Mouse (Mus musculus) NIH3T3 (cell line): ENCODE measurements around the gene Srrm3.
A peak's percentile ranks its signal among the peaks of the same experiment; 100 is the strongest.

ENCODE experiments used
- DNase-seq: peaks from one replicate; pipeline ENCODE4 v3.0.0-alpha.2; 2012; ENCODE audit warnings: low read depth

Gene Srrm3

DNA sequence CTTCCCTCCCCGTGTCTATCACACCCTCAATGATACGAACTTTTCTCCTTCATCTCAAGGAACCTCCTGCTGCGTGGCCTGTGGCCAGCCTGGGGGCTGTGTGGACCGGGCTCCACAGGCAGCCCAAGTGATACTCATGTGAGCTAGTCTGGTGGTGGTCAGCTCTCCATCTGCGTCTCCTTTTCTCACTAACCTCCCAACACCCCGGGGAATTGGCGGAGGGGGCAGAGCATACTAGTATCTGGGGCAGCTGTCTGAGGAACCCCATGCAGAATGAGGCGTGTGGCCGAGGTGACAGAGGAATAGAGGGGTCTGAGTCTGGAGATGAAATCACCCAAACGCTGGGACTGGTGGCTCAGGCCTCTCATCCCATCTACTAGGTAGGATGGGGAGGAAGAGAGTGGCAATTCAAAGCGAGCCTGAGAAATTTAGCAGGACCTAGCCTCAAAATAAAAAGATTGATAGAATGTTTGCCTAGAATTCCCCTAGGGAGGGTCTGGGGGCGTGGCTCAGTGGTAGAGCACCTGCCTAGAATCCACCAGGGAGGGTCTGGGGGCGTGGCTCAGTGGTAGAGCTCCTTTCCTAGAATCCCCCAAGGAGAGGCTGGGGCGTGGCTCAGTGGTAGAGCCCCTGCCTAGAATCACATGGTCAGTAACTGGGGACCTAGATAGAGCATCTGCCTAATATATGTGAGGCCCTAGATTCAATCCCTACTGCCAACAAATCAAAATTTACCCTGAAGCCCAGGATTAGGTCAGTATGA lies 63.2 kb downstream of the Srrm3 start:
- DNase-seq = no peak

DNA sequence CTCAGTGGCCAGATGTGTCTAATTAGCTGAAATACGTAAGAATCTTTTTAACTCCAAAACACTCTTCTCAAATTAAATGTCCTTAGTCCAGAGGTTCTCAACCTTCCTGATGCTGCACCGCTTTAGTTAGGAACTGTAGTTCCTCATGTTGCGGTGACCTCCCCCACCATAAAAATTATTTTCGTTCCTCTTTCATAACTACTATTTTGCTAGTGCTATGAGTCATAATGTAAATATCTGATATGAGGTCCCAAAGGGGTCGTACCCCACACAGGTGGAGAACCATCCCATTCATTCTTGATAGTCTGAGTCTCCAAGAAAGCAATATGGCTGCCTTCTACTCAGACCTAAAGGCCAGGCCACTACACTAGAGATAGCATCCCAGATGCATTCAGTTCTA lies 63.8 kb downstream of the Srrm3 start:
- no peak for DNase-seq

DNA sequence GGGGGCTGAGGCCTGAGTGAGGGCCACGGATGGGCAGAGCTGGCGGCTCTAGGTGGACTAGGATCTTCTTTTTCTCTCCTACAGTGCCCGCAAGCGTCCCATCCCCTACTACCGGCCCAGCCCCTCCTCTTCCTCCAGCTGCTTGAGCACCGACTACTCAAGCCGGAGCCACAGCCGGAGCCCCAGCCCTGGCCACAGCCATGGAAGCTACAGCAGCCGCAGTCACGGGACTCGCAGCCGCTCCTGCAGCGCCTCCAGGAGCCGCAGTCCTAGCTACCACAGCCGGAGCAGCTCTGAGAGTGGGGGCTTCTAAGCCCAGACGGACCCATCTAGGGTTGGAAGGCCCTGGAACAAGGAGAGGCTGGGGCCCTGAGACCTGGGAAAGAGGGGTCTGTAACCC lies 66.3 kb downstream of the Srrm3 start:
- no peak for DNase-seq

DNA sequence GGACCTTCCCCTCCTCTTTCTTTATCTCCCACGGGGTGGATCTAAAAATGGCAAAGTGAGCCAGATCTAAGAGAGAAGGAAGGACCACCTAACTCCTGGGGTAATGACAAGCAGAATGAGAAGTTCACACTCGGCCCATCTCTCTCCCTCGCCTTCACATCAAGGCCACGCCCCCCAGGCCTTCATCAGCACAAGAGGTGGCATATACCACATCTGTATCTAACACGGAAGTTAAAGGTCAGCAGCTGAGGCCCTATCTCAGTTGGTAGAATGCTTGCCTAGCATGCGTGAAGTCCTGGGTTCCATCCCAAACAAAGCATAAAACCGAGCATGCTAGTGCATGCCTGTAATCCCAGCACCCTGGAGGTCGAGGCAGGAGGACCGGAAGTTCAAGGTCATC lies 67.1 kb downstream of the Srrm3 start:
- DNase-seq = no peak

DNA sequence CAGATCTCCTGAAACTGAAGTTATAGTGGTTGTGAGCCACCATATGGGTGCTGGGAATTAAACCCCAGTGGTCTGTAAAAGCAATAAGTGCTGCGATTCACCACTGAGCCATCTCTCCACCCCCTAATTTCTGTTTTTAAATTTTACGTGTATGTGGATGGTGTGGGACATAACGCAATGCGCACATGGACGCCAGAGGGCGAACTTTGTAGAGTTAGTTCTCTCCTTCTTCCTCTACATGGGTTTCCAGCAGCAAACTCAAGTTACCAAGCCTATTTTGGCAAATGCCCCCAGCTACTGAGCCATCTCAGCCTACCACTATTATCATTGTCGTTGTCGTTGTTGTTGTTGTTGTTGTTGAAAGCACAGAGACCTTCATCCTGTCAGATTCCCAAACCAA lies 70.5 kb downstream of the Srrm3 start:
- peak; percentile 93 for DNase-seq

DNA sequence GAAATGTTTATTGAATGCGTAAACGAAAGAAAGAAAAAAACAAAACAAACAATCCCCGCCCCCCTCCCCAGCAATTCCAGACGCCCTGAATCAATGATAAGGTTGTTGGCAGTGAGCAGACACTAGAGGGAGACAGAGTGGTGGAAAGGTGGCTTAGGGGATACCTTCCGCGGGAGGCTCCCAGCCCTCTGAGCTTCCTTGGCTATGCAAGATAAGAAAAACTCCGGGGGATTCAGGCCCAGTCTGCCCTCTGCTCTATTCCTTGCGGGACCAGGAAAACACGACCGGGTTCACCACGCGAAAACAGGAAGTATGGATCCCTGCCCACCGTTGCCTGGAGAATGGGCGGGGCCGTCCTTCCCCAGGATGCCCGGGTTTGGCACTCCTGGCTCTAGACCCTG lies 71.1 kb downstream of the Srrm3 start:
- peak; percentile 87 for DNase-seq

DNA sequence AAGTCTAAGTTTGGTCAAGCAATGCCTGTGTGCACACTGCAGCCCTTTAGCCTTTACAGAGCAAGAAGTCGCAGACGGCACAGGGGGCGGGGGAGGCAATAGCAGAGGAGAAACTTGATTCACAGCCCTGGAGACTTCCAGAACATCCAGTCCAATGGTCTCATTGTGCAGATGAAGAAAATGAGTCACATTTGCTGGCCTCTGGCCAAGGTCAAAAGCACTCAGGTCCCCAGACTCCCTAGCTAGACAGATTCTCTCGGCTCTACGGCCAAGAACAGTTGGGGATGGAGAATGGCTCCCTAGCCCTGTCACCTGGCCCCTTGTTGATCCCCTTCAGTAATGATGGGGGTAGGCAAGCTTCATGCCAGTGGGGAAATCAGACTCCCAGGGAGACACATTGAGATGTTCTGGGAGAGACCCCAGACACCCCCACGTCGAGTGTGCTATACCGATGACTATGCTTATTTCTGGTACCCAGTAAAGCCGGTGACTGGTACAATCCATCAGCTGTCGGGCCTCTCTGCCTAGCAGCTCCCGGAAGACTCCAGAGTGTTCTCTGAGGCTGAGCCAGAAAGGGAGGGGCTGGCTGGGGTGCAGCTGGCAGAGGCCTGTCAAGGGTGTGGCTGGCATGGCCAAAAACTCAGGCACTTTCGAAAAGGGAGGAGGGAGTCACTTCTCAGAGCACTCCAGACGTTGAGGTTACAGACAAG lies 72.9 kb downstream of the Srrm3 start:
- peak; percentile 93 for DNase-seq

DNA sequence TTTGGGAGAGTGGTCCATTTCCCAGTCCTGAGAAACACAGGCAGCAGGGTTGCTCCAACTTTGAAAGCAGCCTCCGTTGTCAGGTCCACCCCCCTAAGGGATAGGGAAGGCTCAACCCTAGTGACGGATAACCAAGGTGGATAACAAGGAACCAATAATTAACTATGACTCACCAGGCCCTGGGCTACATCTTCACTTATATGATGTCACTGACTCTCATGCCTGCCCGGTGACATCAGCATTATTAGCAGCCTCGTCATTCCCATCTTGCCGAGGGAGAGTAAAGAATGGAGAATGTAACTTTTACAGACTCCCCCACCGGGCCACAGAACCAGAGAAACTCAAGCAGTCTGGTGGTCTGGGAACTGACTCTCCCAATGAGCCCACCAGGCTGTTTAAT lies 78.0 kb downstream of the Srrm3 start:
- peak; percentile 65 for DNase-seq

DNA sequence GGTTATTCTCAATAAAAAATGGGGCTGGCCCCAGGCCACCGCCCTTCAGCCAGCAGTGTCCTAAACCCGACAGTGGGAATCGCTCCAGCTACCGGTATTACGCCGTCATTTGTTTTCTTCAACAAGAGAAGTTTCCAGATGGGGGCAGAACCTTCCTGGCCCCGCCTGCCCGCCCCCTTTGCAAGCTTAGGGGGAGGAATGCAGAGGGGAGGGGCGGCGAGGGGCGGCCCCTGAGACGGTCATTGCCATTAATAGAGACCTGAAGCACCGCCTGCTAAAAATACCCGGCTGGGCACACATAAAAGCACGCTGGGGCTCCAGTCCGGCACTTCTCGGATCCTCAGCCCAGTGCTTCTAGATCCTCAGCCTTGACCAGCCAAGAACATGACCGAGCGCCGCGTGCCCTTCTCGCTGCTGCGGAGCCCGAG lies 81.0 kb downstream of the Srrm3 start, which contains the start of gene Hspb1:
Gene Hspb1 (plus strand): TSS at position 245 of the 428 bp plus-strand sequence.
- no peak for DNase-seq

DNA sequence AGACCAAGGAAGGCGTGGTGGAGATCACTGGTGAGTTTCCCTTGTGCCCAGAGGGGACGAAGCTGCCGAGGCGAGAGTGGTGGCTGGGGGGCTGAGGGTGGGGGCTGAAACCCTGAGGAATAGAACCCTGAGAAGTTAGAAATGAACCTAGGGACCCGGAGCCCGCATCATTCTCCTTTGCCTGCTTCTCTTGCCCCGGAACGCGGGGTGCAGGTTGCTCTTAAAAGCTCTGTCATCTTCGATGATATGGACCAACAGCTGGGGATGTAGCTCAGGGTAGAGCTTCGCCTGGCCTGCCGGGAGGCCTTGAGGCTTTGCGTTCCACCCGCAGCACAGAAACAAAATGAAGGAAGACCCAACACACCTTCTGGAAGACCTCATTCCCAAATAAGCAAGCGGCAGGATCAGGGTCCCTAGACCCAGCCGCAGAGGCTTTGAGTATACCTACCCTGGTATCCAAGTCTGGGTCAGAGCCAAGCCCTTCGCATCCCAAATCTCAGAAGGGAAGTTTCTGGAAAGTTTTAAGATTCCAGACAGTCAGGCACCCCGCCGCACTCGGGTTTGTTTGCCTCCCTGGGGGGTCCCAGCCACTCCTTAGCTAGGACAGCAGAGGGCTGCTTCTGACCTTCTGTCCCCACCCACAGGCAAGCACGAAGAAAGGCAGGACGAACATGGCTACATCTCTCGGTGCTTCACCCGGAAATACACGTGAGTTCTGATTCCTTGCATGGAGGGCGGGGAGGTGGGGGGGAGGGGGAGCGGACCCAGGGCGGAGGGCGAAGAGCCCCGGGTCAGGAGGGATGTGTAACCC lies 81.9 kb downstream of the Srrm3 start:
- DNase-seq = no peak

DNA sequence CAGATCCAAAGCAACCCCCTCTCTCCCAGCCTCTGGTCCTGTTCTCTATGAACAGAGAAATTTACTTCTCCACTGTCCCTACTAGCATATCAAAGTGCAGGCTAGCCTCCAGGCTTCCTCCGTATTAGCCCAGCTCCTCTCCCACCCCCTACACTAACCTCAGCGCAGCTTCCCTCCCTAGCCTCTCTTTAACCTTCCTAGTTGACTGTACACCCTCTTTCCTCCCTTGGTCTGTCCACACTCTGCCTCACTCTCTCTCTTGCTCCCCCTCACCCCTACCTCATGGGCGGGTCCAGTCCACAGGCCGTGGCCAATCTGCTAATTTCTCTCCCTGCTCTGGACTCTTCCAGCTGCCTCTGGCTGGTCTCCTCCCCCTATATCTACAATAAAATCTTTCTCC lies 83.6 kb downstream of the Srrm3 start:
- DNase-seq = no peak

DNA sequence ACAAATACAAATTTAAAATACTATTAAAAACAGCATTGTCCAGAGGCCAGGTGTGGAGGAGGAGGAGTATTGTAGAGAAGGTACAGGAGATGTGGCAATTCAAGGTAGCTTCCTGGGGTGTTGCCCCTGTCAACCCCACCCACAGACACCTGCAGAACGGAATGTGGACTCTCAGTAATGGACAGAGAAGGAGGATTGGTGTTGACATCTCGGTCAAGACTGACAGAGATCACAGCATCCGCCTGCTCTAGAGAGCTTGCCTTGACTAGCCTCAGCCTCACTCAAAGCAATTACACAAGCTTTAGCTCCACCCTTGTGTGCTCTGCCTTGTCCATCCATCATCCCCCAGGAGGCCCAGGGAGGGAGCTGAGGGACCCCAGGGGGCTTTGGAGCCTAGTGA lies 84.2 kb downstream of the Srrm3 start:
- no peak for DNase-seq

DNA sequence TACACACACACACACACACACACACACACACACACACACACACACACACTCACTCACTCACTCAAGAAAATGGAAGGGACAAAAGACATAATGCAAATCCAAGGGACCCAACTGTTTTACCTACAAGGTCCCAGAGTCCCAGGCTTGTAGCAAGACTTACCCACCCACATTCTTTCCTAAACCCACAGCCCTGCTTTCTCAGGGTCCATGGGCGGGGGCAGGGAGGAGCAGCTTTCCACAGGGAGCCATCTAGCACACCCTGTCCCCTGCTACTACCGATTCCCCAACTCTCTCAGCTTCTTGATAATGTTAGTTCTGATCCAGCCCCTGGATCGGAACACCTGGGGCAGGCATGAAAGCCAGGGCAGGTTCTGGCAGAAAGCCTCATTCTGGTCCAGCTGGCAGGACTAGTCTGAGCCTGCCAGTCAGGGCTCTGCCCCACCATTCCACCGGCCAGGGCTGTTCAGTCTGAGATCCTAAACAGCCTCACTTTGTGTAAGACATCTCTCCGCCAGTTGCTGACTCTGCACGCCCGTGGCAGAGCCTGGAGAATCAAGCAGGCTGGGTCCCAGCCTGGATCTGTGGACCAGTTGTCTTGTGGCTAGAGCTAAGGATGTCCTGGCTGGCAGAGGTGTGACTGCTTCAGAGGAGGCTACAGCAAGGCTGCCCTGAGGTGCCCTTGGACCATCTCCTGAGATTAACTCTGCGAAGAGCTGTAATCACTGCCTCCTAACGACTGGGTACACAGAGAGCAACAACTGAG lies 86.1 kb downstream of the Srrm3 start:
- DNase-seq = no peak

DNA sequence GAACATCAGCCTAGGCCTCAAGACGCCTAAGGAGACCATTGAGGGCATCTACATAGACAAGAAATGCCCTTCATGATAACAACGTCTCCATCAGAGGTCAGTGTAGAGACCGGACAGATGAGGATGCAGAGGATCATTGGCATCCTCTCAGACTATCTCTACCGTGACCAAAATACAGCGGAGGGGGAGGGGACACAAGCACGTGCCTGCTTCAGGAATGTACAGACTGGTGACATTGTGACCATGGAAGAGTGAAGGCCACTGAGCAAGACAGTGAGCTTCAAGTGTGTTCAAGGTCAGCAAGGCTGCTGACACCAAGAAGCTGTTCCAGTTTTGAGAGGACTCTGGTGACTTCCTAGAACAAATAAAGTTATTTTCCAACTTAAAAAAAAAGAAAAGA lies 88.3 kb downstream of the Srrm3 start:
- DNase-seq = no peak

DNA sequence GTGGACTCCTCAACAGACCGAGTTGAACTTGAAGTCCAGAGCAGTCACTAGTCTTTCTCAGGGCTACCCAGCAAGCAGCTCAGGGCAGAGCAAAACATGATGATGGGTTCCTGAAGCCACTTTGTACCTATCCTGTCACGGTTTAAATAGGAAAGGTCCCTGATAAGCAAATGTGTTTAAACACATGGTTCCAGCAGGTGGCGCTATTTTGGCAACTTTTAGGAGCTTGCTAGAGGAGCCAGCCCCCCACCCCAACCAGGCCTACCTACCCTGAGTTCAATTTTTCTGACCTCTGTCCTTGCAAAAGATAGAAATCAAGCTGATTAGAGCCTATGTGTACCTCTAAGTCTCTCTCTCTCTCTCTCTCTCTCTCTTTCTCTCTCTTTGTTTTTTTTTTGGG lies 91.3 kb downstream of the Srrm3 start:
- peak; percentile 83 for DNase-seq

DNA sequence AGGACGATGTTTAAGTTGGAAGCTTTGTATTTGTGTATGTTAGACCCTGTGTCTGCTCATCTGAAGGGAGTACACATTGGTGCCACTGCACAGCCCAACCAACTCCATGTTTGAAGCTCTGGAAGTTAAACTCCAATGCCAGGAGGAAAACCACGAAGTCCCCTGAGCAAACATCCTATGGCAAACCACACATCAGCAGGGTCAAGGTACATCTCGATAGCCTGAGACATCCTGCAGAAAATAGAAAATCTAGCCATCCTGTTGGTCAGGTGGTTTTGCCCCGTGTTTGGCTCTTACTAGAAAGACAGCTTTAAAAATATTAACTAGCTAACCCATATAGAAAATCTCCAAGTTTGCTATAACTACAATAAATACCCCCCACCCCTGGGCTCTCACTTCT lies 92.3 kb downstream of the Srrm3 start:
- no peak for DNase-seq

DNA sequence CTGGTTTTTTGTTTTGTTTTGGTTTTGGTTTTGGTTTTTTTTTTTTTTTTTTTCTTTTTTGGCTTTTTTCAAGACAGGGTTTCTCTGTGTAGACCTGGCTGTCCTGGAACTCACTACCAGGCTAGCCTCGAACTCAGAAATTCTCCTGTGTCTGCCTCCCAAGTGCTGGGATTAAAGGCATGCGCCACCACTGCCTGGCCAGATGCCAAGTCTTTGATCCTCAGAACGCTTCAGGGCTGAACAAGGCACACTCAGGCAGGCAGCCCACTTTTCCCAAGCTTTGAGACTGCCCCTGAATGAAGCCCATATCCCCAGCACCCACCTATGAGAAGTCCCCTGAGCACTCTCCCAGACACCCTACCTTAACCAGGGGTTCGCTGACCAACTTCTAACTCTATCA lies 93.1 kb downstream of the Srrm3 start:
- no peak for DNase-seq

DNA sequence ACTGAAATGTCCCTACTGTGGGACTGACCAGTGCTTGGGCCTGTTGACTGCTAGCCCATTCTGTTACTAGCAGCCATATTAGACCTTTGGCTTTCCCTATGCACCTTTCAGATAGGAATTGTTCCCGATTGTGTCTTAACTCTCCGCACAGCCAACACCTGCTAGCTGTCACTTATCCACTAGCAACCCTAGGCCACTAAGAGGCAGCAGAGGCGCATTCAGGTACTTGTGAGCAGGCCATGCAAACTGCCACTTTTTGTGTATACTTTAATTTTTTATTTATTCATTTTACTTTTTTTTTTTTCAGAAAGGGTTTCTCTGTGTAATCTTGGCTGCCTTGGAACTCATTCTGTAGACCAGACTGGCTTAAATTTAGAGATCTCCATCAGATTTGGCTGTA lies 94.0 kb downstream of the Srrm3 start:
- DNase-seq = no peak

DNA sequence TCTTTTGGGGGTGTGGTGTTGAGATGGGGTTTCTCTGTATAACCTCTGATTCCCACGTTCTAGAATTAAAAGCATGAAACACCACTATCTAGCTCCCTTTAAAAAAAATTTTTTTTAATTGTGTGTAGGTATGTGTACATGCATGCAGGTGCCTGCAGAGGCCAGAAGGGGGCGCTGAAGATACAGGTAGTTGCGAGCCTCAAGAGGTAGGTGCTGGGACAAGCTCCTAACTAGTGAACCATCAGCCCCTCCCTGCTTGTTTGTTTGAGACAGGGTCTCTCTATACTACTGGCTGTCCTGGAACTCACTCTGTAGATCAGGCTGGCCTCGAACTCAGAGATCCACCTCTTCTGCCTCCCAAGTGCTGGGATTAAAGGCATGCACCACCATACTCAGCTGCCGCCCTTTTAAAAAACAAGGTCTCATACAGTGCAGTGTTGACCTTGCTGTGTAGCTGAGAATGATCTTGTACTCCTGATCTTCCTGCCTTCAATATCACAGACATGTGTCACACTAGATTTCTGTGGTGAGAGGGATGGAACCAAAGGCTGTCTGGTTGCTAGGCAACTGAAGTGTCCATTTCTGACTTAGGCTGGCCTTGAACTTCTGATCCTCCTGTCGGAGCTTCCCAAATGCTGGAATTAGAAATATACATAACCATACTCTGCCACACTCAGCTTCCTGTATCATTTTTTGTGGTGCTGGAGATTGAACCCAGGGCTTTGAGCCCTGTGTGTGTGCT lies 94.8 kb downstream of the Srrm3 start:
- DNase-seq = peak; percentile 53

DNA sequence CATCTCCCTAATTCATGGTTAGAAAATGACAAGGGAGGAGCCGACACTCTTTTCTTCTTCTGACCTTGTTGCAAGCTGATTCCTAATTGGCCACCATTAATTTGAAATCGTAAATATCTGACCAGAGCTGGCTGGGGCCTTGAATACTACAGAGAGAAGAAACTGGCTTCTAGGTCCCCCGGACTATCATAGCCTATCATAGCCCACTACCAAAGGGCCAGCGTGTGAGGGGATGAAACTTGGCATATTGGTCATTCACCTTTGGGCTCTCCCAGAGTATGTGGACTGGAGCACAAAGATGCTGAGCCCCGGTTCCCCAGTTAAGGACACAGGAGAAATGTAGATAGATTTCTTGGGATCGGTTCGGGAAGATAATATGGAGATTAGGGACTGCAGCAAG lies 96.4 kb downstream of the Srrm3 start:
- DNase-seq = no peak

DNA sequence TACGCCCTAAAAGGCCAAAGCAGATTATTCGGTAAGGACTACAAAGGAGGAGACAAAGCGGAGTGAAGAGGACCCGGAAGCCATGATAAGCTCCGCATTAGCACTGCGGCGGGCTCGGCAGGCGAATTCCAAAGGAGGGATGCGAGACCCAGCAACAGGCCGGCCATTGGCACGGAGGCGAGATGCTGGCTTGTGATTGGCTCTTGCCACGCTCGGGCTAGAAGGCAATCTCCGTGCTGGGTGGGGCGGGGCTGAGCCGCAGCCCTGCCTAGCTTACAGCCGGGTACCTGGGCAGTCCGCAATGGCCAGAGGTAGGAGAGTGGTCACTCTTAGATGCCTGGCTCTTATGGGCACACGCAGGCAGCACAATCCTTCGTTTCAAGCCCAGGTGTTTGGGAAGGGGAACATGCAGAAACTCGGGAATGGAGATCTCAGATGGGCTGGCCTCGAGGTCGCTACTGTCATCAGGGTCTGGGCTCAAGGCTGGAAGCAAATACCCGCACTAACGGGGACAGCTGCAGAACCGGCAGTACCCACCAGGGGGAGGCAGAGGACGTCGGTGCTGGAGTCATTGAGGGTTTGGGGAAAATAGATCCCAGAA lies 97.0 kb downstream of the Srrm3 start:
- DNase-seq = peak; percentile 85
